Mouse (Mus musculus) lung, embryonic 14.5 days (tissue): ENCODE measurements at regions not wholly inside any gene's neighbourhood (a gene's known extent, or its start where the extent isn't known, plus 50 kb on each side); places are given as distances from the start of the nearest gene placed in this dataset. TPM values are rescaled to one million over a fixed set of nuclear protein-coding genes. Genes with fewer than 3 reads are reported as not detected.
A peak's percentile ranks its signal among the peaks of the same experiment; 100 is the strongest.

Experiments
- ATAC-seq: fragments of 200-750 bp; cut with Nextera tagmentation; 2 replicates; pipeline ENCODE4 v1.8.0; 2017; ENCODE audit warnings: mild to moderate bottlenecking, moderate TSS enrichment, moderate library complexity; ENCODE audit not compliant: insufficient read depth
- DNase-seq: peaks from one replicate; pipeline ENCODE4 v3.0.0-alpha.2; 2015
- H3K27ac ChIP-seq: fragments of 300-500 bp; sonication (generic); 2 replicates; pipeline ENCODE4 v1.5.1; 2014; ENCODE audit warnings: low read depth, mild to moderate bottlenecking, moderate library complexity
- H3K27me3 ChIP-seq: fragments of 300-500 bp; sonication (generic); 2 replicates; pipeline ENCODE4 v1.6.1; 2014; ENCODE audit warnings: low read length, control low read depth; ENCODE audit not compliant: insufficient read depth
- H3K36me3 ChIP-seq: fragments of 300-500 bp; sonication (generic); 2 replicates; pipeline ENCODE4 v1.6.1; 2014; ENCODE audit warnings: control low read depth; ENCODE audit not compliant: insufficient read depth
- H3K4me1 ChIP-seq: fragments of 300-500 bp; sonication (generic); 2 replicates; pipeline ENCODE4 v1.6.1; 2014; ENCODE audit warnings: antibody characterized with exemption, control low read depth; ENCODE audit not compliant: insufficient read depth
- H3K4me2 ChIP-seq: fragments of 300-500 bp; sonication (generic); 2 replicates; pipeline ENCODE4 v1.6.1; 2014; ENCODE audit warnings: mild to moderate bottlenecking
- H3K4me3 ChIP-seq: fragments of 300-500 bp; sonication (generic); 2 replicates; pipeline ENCODE4 v1.5.1; 2014; ENCODE audit warnings: low read depth, low read length
- H3K9ac ChIP-seq: fragments of 300-500 bp; sonication (generic); 2 replicates; pipeline ENCODE4 v1.6.1; 2014
- H3K9me3 ChIP-seq: fragments of 300-500 bp; sonication (generic); 2 replicates; pipeline ENCODE4 v1.6.1; 2016; ENCODE audit warnings: low read depth, low read length, control low read depth
- CTCF ChIP-seq: IDR thresholded peaks from 2 replicates; pipeline ENCODE4 v1.5.1; 2016; ENCODE audit warnings: antibody characterized with exemption, low read depth
- WGBS: fragments of 180-500 bp; shearing (Covaris S2); extraction: QIAGEN DNeasy Blood & Tissue Kit; methylation state at CpG from one replicate; pipeline ENCODE4 v1.1.7; 2014; 5-methylcytosine and 5-hydroxymethylcytosine counted together
- microRNA-seq: library from miRNA; unstranded; fragments of <30 nt; microRNA quantifications from one replicate; pipeline ENCODE4, GENCODE M21; 2016; ENCODE audit warnings: borderline number of aligned reads

DNA sequence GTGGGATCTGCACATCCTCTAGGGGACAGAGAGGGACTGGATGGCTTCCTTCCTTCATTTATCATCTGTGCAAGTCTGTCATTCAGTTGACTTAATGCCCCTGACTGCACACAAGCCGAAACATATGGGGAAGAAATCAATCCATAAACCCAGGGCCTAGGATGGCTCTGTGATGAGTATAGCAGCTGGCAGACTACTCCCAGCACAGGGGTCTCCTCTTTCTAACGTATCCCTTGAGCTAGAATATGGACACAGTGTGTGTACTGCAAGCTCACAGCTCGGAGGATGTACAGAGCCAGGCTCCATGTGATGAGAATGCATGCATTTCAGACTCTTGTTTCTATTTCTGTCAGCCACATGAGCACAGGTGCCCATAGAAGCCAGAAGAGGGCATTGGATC, 180.3 kb downstream of the Parn start:
- Histone ChIP-seq H3K36me3 (no peaks in the 10 kb centered on the region), H3K4me1 (no peaks in the 10 kb centered on the region), H3K4me3 (no peak overlapping the region), H3K9me3 (no peaks in the 10 kb centered on the region), H3K27me3 (no peaks in the 10 kb centered on the region), H3K27ac (no peak overlapping the region), H3K9ac (no peak overlapping the region), H3K4me2 (no peak overlapping the region)
- WGBS: 55% methylated on average over 3 of the region's 3 CpGs
- no peak for ATAC-seq
- no peak for DNase-seq
- no peak for TF ChIP-seq CTCF

DNA sequence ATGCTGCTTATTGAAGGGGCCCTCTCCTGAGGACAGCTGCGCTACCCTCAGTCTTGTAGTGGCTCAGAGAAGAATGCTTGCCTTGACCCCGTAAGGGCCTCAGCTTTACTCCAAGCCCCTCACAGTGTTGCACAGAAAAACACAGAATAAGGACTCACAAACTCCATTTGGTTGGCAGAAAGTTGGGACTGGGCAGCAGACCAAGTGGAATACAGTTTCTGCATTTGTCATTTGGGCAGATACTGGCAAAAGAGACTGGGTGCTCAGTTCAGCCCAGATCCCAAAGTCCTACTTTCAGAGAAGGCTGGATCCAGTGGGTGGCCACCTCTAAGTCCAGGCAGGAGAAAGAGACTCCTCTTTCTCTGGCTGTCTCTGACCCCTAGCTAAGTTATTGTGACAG, 181.4 kb downstream of the Parn start:
- H3K9me3 ChIP-seq: no peaks in the 10 kb centered on the region
- TF ChIP-seq CTCF: no peak
- DNase-seq: no peak
- no peak for ATAC-seq
- H3K4me2 ChIP-seq: no peak overlapping the region
- H3K27me3 ChIP-seq: no peaks in the 10 kb centered on the region
- H3K4me1 ChIP-seq: no peaks in the 10 kb centered on the region
- H3K9ac ChIP-seq: no peak overlapping the region
- no peak overlapping the region for H3K27ac ChIP-seq
- no peaks in the 10 kb centered on the region for H3K36me3 ChIP-seq
- H3K4me3 ChIP-seq: no peak overlapping the region
- 87% methylated on average over 2 of the region's 2 CpGs for WGBS

DNA sequence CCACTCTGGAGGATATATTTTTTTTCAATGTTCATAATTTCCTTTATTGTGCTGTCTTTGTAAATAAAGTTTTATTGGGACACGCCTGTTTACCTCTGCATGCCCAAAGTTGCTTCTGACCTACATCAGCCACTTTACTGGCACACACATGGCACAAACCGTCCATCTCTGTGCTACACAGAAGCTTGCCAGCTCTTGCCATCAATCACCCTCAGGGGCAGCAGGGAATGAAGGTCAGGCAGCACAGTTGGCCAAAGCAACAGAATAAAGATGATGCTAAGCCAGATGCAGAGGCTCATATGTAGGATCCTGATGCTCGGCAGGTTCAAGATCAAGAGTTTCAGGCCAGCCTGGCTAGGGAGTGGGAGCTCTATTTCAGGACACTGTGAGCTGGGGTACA, 187.7 kb downstream of the Parn start:
- no peaks in the 10 kb centered on the region for H3K27me3 ChIP-seq
- WGBS: 75% methylated on average over 3 of the region's 3 CpGs
- no peak for DNase-seq
- no peak overlapping the region for H3K4me2 ChIP-seq
- H3K27ac ChIP-seq: no peak overlapping the region
- TF ChIP-seq CTCF: no peak
- H3K9me3 ChIP-seq: no peaks in the 10 kb centered on the region
- ATAC-seq: no peak
- H3K4me1 ChIP-seq: no peaks in the 10 kb centered on the region
- no peaks in the 10 kb centered on the region for H3K36me3 ChIP-seq
- H3K9ac ChIP-seq: no peak overlapping the region
- H3K4me3 ChIP-seq: no peak overlapping the region

DNA sequence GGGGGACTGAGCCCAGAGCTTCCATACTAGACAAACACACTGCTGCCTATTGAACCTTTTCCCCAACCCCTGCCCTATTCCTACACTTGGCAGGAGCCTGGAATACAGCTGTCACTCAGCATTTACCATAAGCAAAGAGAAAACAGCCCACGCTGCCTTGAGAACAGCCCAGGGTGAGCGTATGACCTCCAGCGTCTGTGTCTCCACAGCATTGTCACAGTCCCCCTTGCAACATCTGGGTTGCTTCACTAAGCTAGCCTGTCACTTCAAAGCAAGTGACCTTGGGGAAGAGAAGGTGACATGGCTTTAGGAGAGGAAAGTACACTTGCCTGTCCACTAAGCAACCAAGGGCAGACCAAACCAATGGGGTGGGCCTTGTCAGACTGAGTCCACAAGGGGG, 191.3 kb downstream of the Parn start:
- no peak overlapping the region for H3K9ac ChIP-seq
- no peaks in the 10 kb centered on the region for H3K36me3 ChIP-seq
- ATAC-seq (no peak), DNase-seq (no peak)
- H3K4me1 ChIP-seq: no peaks in the 10 kb centered on the region
- H3K4me3 ChIP-seq: no peak overlapping the region
- H3K4me2 ChIP-seq: no peak overlapping the region
- 0 out of 2 replicates have a peak, but pooled peaks have one; percentile 9 for TF ChIP-seq CTCF
- no peaks in the 10 kb centered on the region for H3K27me3 ChIP-seq
- 69% methylated on average over 3 of the region's 3 CpGs for WGBS
- no peak overlapping the region for H3K27ac ChIP-seq
- H3K9me3 ChIP-seq: no peaks in the 10 kb centered on the region

DNA sequence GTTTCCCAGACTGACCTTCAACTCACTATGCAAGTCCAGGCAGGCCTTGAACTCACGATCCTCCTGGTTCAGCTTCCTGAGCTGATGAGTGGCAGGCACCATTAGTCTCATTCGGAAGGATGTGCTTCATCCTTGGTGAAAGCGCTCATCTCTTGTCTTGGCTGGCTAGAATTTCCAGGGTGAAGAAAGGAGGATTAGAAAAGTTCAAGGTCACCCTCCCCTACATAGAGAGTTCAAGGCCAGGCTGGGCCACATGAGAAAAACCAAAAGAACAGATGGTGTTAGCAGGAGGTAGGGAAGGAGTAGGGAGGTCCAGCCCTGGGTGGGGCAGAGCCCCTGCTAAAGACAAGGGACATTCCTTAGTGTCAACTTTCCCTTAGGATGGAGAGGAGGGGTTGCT, 193.0 kb downstream of the Parn start:
- no peak for ATAC-seq
- 85% methylated on average over 3 of the region's 3 CpGs for WGBS
- H3K4me2 ChIP-seq: no peak overlapping the region

DNA sequence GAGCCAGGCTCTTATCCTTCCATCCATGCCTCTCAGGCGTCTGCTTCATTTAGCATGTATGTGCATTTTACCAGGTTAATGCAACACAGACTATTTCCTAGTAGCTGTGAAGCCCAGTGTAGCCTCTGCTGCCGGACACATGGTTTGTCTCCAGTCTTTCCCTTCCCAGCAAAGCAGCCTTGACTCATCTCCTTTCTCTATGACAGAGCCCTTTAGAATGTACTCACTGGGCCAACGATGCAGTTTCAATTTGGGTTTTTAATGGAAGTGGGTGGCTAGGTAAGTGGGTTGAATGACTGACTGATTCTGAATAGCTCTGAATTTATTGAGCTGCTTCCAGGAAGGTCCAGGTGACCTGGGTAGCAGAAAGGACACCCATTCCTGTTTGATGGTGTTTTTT, 193.7 kb downstream of the Parn start:
- H3K27me3 ChIP-seq: no peaks in the 10 kb centered on the region
- H3K9ac ChIP-seq: no peak overlapping the region
- H3K36me3 ChIP-seq: no peaks in the 10 kb centered on the region
- DNase-seq: no peak
- H3K9me3 ChIP-seq: no peaks in the 10 kb centered on the region
- WGBS: 70% methylated on average over 3 of the region's 3 CpGs
- no peak overlapping the region for H3K4me2 ChIP-seq
- no peak for ATAC-seq
- no peak overlapping the region for H3K27ac ChIP-seq
- TF ChIP-seq CTCF: no peak
- H3K4me1 ChIP-seq: no peaks in the 10 kb centered on the region
- H3K4me3 ChIP-seq: no peak overlapping the region

More for the DNA sequence above, 193.0 kb downstream of the Parn start:
- no peaks in the 10 kb centered on the region for H3K9me3 ChIP-seq
- H3K4me3 ChIP-seq: no peak overlapping the region
- no peaks in the 10 kb centered on the region for H3K36me3 ChIP-seq
- no peak for DNase-seq
- no peak for TF ChIP-seq CTCF
- no peaks in the 10 kb centered on the region for H3K4me1 ChIP-seq
- H3K27me3 ChIP-seq: no peaks in the 10 kb centered on the region
- no peak overlapping the region for H3K27ac ChIP-seq
- no peak overlapping the region for H3K9ac ChIP-seq

DNA sequence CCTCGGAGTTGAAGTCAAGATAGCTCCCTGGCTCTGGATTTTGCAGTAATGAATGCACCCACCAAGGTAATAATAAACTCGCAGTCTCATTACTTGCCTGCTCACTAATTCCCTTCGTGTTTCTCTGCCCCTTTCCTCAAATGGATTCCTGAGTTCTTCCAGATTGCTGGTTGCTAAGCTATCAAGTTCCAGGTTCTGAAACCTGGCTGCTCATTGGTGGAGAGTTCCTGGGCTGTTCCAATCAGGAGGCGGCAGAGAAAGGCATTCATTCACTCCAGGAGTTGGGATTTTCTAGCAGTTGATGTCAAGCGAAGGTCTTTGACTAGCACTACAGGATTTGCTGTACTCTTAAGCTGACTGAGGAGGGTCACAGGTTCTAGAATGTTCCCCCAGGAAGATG, 200.8 kb downstream of the Parn start:
- WGBS: 35% methylated on average over 5 of the region's 5 CpGs
- ATAC-seq (peak; percentile 47; the same call in 1 of the 2 replicates), DNase-seq (peak; percentile 44)
- Histone ChIP-seq H3K9me3 (no peaks in the 10 kb centered on the region), H3K27ac (no peak overlapping the region), H3K36me3 (no peaks in the 10 kb centered on the region), H3K4me1 (no peaks in the 10 kb centered on the region), H3K9ac (no peak overlapping the region), H3K27me3 (no peaks in the 10 kb centered on the region), H3K4me2 (no peak overlapping the region), H3K4me3 (no peak overlapping the region)
- no peak for TF ChIP-seq CTCF

Small RNA genes in the stretch of these regions (microRNA-seq; reads per million reads assigned to microRNA genes)
- gene Mir6365: not detected
